Comparison of ENCODE assay signal across 11 mouse cellular contexts in genomic region chr17:25427441-25427840, GRCm38 (mm10). TPM values are rescaled to one million over a fixed set of nuclear protein-coding genes. Genes with fewer than 3 reads are reported as not detected.
DNase-seq lines count a peak whose midpoint lies in the region; ATAC-seq lines count a peak whose summit lies in the region.
"Had no signal": no experiment of that assay in that cellular context is flagged by ENCODE, and none has a peak within 500 bp of the region (broad histone marks: within the 10 kb centered on the region; RNA-seq: fewer than 3 reads in every experiment).

No protein-coding gene starts in this region.

- H3K9me3 ChIP-seq in hindbrain, embryonic 14.5 days (ENCODE audit: control insufficient read depth, low read length), result no peaks in the 10 kb centered on the region
- no peaks in the 10 kb centered on the region for H3K9me3 ChIP-seq in neural tube, embryonic 14.5 days (ENCODE audit: control insufficient read depth, low read length)

- peaks cover 34% of the 10 kb centered on the region for H3K4me1 ChIP-seq in hindbrain, embryonic 14.5 days (replicated peaks; ENCODE audit: control insufficient read depth, insufficient read depth, low read length)
- H3K4me1 ChIP-seq in neural tube, embryonic 14.5 days (ENCODE audit: control insufficient read depth, insufficient read depth, low read length), result peaks cover 20% of the 10 kb centered on the region

- H3K27me3 ChIP-seq in hindbrain, embryonic 14.5 days (ENCODE audit: control insufficient read depth, insufficient read depth, low read length), result peaks cover 10% of the 10 kb centered on the region; the same call in 1 of the 2 replicates
- H3K27me3 ChIP-seq in neural tube, embryonic 14.5 days (ENCODE audit: control insufficient read depth, insufficient read depth, low read length), result no peaks in the 10 kb centered on the region

- H3K4me3 ChIP-seq in hindbrain, embryonic 14.5 days (replicated peaks; ENCODE audit: low read length), result no peak overlapping the region
- H3K4me3 ChIP-seq in neural tube, embryonic 14.5 days (ENCODE audit: low read depth, low read length), result no peak overlapping the region

- ATAC-seq in hindbrain, embryonic 14.5 days (ENCODE audit: low FRiP score), result peak; percentile 51; the same call in 1 of the 2 replicates
- ATAC-seq in neural tube, embryonic 14.5 days (ENCODE audit: low read depth), result peak; percentile 54; the same call in 1 of the 2 replicates

- no peaks in the 10 kb centered on the region for H3K36me3 ChIP-seq in hindbrain, embryonic 14.5 days (replicated peaks; ENCODE audit: control insufficient read depth, insufficient read depth)
- H3K36me3 ChIP-seq in neural tube, embryonic 14.5 days (ENCODE audit: control insufficient read depth, insufficient read depth, low read length), result no peaks in the 10 kb centered on the region

- no peak overlapping the region for H3K9ac ChIP-seq in hindbrain, embryonic 14.5 days
- no peak overlapping the region for H3K9ac ChIP-seq in neural tube, embryonic 14.5 days (replicated peaks; ENCODE audit: low read depth, low read length)

- H3K27ac ChIP-seq in hindbrain, embryonic 14.5 days, result no peak overlapping the region
- H3K27ac ChIP-seq in neural tube, embryonic 14.5 days (ENCODE audit: low read depth, low read length), result no peak overlapping the region

- H3K4me2 ChIP-seq in hindbrain, embryonic 14.5 days (replicated peaks), result no peak overlapping the region
- H3K4me2 ChIP-seq in neural tube, embryonic 14.5 days (ENCODE audit: low read depth, low read length), result no peak overlapping the region

- WGBS in hindbrain, embryonic 14.5 days, result 32% methylated on average over 10 of the region's 10 CpGs
- WGBS in neural tube, embryonic 14.5 days, result 31% methylated on average over 10 of the region's 10 CpGs

- DNase-seq in heart, adult 18-20 months, result peak; percentile 33 to 35
- DNase-seq in heart, adult 9 months (ENCODE audit: low spot score in 2 of 2), result no peak
- peak; percentile 48 for DNase-seq in right cerebral cortex, postnatal 14 days
- DNase-seq in right cerebral cortex, postnatal 36 days (ENCODE audit: low spot score in 2 of 2), result no peak
- DNase-seq in hindbrain, embryonic 14.5 days (ENCODE audit: low spot score), result peak; percentile 52
- DNase-seq in thymus, postnatal 25 days, result no peak
- DNase-seq in spleen, postnatal 36 days (ENCODE audit: low spot score in 2 of 2), result no peak

RNA-seq across cellular contexts. Expression of gene Cacna1h, which starts 6.1 kb away (rescaled TPM):
- 1 to 10 TPM; 6.1 to 6.7 TPM for total RNA-seq in heart, adult 18-20 months (2021)
- polyA plus RNA-seq in hindbrain, embryonic 14.5 days (2014; fragmentation: Nextera tagmentation; extraction: Ambion mirVana), result 10.6 and 14.1 TPM in 2 replicates
- 12.3 and 12.8 TPM in 2 replicates for polyA plus RNA-seq in neural tube, embryonic 14.5 days (2014; fragmentation: Nextera tagmentation; extraction: Ambion mirVana)

RNA-seq across cellular contexts. Expression of gene Tekt4, which starts 27.0 kb away (rescaled TPM):
- under 1 TPM in 1 of 2 experiments, not detected in 1; 0.67 TPM for total RNA-seq in heart, adult 18-20 months (2021)
- 1.2 and 2.4 TPM in 2 replicates for polyA plus RNA-seq in hindbrain, embryonic 14.5 days (2014; fragmentation: Nextera tagmentation; extraction: Ambion mirVana)
- 0.83 and 0.98 TPM in 2 replicates for polyA plus RNA-seq in neural tube, embryonic 14.5 days (2014; fragmentation: Nextera tagmentation; extraction: Ambion mirVana)
- total RNA-seq: CH12.LX had no signal

RNA-seq across cellular contexts. Expression of gene Tpsg1, which starts 58.4 kb away (rescaled TPM):
- not detected for total RNA-seq in heart, adult 18-20 months (2021)
- polyA plus RNA-seq in hindbrain, embryonic 14.5 days (2014; fragmentation: Nextera tagmentation; extraction: Ambion mirVana), result 1.2 TPM in 1 of 2 replicates, not detected in the other
- polyA plus RNA-seq in neural tube, embryonic 14.5 days (2014; fragmentation: Nextera tagmentation; extraction: Ambion mirVana), result 1.1 and 1.6 TPM in 2 replicates
- total RNA-seq: CH12.LX; left cerebral cortex, postnatal 10 days had no signal
- polyA plus RNA-seq: cerebellum, adult 2 months had no signal

Comparison
In these comparisons a context has a peak if more than half of its experiments do, and no peak if none do; other contexts are left out.
1. DNase-seq: peak in heart, adult 18-20 months (2 of 2), right cerebral cortex, postnatal 14 days (single experiment) and hindbrain, embryonic 14.5 days (single experiment); none in heart, adult 9 months (0 of 2), right cerebral cortex, postnatal 36 days (0 of 2), thymus, postnatal 25 days (single experiment) and spleen, postnatal 36 days (0 of 2).